Mouse (Mus musculus): ENCODE measurements around the gene Tnik. TPM values are rescaled to one million over a fixed set of nuclear protein-coding genes. Genes with fewer than 3 reads are reported as not detected.

Gene Tnik
- polyA plus RNA-seq, 1 experiment, result 0.21 TPM

DNA sequence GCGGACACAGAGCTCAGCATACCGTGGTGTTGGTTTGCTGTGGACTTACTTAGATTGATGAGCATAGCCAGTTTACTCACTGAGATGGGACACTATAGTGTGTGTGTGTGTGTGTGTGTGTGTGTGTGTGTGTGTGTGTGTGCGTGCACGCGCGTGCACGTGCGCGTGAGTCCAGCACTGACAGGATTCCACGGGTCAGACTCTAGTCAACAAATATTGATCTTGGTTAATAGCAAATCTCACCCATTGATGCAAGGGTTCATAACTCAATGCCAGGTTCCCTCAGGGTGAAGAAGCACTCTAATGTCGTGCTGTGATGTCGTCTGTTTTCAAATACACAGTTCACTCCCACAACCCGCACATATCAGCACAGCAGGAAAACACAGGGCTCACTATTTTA is 462.2 kb downstream of the Tnik start:
- Histone ChIP-seq H3K27me3 (ENCODE audit: control insufficient read depth, insufficient read depth, insufficient read length) (no peaks in the 10 kb centered on the region), H3K36me3 (ENCODE audit: control insufficient read depth, insufficient read depth) (no peaks in the 10 kb centered on the region), H3K79me3 (ENCODE audit: low read depth) (no peaks in the 10 kb centered on the region), H3ac (ENCODE audit: control insufficient read depth, insufficient read length, low read depth) (no peak overlapping the region), H3K79me2 (ENCODE audit: control insufficient read depth, insufficient read depth) (no peaks in the 10 kb centered on the region), H3K4me3 (ENCODE audit: insufficient read depth, poor library complexity, severe bottlenecking) (no peak overlapping the region)
- TF ChIP-seq MYOG (IDR thresholded peaks at IDR 0.05; ENCODE audit: control insufficient read depth, extremely low read depth, insufficient read length), result no peak
- TF ChIP-seq FOSL1 (IDR thresholded peaks at IDR 0.05; ENCODE audit: insufficient read depth, low read length, poor library complexity, severe bottlenecking), result no peak
- no peak for TF ChIP-seq MYOD1 (IDR thresholded peaks at IDR 0.05; ENCODE audit: control insufficient read depth, insufficient read length, low read depth)
- no peak for TF ChIP-seq MAX (IDR thresholded peaks at IDR 0.05)
- no peak for TF ChIP-seq CTCF (IDR thresholded peaks at IDR 0.05; ENCODE audit: control insufficient read depth, insufficient read depth, insufficient read length)
- TF ChIP-seq CEBPB (IDR thresholded peaks at IDR 0.05; ENCODE audit: low read depth), result no peak
- TF ChIP-seq USF1 (IDR thresholded peaks at IDR 0.05; ENCODE audit: low read depth), result no peak

Small RNA genes within 50 kb of the gene (microRNA-seq; reads per million reads assigned to microRNA genes)
- gene Mir466q (ENCODE audit: borderline microRNAs expressed), result not detected

Data from C2C12 (cell line).